Mouse (Mus musculus): ENCODE data around the gene Cmtm2b. TPM values are rescaled to one million over a fixed set of nuclear protein-coding genes. Genes with fewer than 3 reads are reported as not detected.

The Cmtm2b gene
- polyA plus RNA-seq, 1 experiment: not detected

DNA sequence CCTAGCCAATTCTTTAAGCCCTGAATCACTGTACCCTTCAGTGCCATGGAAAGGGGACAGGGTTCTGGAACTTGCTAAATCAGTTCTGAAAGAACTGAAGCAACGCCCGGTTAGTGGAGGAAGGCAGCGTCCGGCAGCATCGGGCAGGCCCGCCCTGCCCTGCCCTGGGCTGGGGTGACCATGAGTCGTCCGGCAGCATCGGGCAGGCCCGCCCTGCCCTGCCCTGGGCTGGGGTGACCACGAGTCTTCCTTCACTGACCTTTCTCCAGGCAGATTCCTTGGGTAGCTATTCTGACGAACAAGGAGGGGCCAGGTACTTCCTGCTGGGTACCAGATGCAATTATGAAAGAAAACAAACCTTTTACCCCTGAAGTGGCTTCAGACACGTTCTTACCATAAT, 28.0 kb downstream of the Cmtm2b start:
- H3ac ChIP-seq (ENCODE audit: control insufficient read depth, insufficient read length, low read depth): no peak overlapping the region
- peaks cover 41% of the 10 kb centered on the region for H3K36me3 ChIP-seq (ENCODE audit: control insufficient read depth, insufficient read depth)
- TF ChIP-seq FOSL1 (IDR thresholded peaks at IDR 0.05; ENCODE audit: insufficient read depth, low read length, poor library complexity, severe bottlenecking) (no peak), CEBPB (IDR thresholded peaks at IDR 0.05; ENCODE audit: low read depth) (no peak), MYOD1 (IDR thresholded peaks at IDR 0.05; ENCODE audit: control insufficient read depth, insufficient read length, low read depth) (no peak), MAX (IDR thresholded peaks at IDR 0.05) (no peak), MYOG (IDR thresholded peaks at IDR 0.05; ENCODE audit: control insufficient read depth, extremely low read depth, insufficient read length) (no peak), USF1 (IDR thresholded peaks at IDR 0.05; ENCODE audit: low read depth) (no peak), CTCF (IDR thresholded peaks at IDR 0.05; ENCODE audit: control insufficient read depth, insufficient read depth, insufficient read length) (no peak)
- H3K79me2 ChIP-seq (ENCODE audit: control insufficient read depth, insufficient read depth): no peaks in the 10 kb centered on the region
- H3K4me3 ChIP-seq (ENCODE audit: insufficient read depth, poor library complexity, severe bottlenecking): no peak overlapping the region
- no peaks in the 10 kb centered on the region for H3K79me3 ChIP-seq (ENCODE audit: low read depth)
- H3K27me3 ChIP-seq (ENCODE audit: control insufficient read depth, insufficient read depth, insufficient read length): no peaks in the 10 kb centered on the region

DNA sequence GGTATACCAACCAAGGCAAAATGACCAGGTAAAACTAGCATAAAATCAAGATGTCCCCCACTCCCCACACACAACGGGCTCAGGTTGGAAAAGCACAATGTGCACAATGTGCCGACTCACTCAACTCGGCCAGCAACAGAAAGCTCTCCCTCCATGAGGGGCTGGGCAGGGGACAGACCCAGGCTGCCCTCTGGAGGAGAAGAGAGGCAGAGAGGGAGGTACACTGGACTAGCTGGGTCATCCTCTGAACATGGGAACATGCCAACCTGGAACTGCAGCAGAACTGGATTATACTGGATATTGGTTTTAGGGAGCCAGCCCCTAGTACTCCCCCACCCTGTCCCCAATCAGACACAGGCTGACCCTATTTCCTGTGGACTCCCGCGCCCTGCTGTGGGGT, 31.2 kb downstream of the Cmtm2b start:
- Histone ChIP-seq H3ac (ENCODE audit: control insufficient read depth, insufficient read length, low read depth) (no peak overlapping the region), H3K79me3 (ENCODE audit: low read depth) (no peaks in the 10 kb centered on the region), H3K36me3 (ENCODE audit: control insufficient read depth, insufficient read depth) (peaks cover 13% of the 10 kb centered on the region), H3K79me2 (ENCODE audit: control insufficient read depth, insufficient read depth) (no peaks in the 10 kb centered on the region), H3K4me3 (ENCODE audit: insufficient read depth, poor library complexity, severe bottlenecking) (no peak overlapping the region), H3K27me3 (ENCODE audit: control insufficient read depth, insufficient read depth, insufficient read length) (no peaks in the 10 kb centered on the region)
- TF ChIP-seq FOSL1 (IDR thresholded peaks at IDR 0.05; ENCODE audit: insufficient read depth, low read length, poor library complexity, severe bottlenecking) (no peak), MYOD1 (IDR thresholded peaks at IDR 0.05; ENCODE audit: control insufficient read depth, insufficient read length, low read depth) (no peak), MYOG (IDR thresholded peaks at IDR 0.05; ENCODE audit: control insufficient read depth, extremely low read depth, insufficient read length) (no peak), MAX (IDR thresholded peaks at IDR 0.05) (no peak)

DNA sequence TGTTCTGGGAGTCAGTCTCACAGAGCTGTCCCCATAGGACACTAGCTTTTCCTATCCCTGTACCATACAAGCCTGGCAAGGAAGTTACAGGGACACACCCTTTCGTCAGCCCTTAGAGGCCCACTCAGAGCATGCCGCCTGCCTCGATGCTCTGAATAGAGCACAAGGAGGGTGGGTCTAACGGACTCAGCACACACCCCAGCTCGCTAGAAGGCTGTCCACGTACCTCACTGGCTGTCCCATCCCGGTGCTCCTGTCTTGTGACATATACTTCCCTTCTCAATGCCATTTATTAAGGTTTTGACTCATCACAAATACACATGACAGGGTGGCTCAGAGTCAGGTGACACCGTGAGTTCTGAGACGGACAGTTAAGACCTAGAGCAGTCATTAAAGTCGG, 32.5 kb downstream of the Cmtm2b start:
- Histone ChIP-seq H3ac (ENCODE audit: control insufficient read depth, insufficient read length, low read depth) (no peak overlapping the region), H3K79me3 (ENCODE audit: low read depth) (no peaks in the 10 kb centered on the region), H3K36me3 (ENCODE audit: control insufficient read depth, insufficient read depth) (peaks cover 6% of the 10 kb centered on the region), H3K4me3 (ENCODE audit: insufficient read depth, poor library complexity, severe bottlenecking) (no peak overlapping the region), H3K27me3 (ENCODE audit: control insufficient read depth, insufficient read depth, insufficient read length) (no peaks in the 10 kb centered on the region), H3K79me2 (ENCODE audit: control insufficient read depth, insufficient read depth) (no peaks in the 10 kb centered on the region)
- TF ChIP-seq USF1 (IDR thresholded peaks at IDR 0.05; ENCODE audit: low read depth) (no peak), MYOG (IDR thresholded peaks at IDR 0.05; ENCODE audit: control insufficient read depth, extremely low read depth, insufficient read length) (no peak), FOSL1 (IDR thresholded peaks at IDR 0.05; ENCODE audit: insufficient read depth, low read length, poor library complexity, severe bottlenecking) (no peak), CTCF (IDR thresholded peaks at IDR 0.05; ENCODE audit: control insufficient read depth, insufficient read depth, insufficient read length) (no peak), MAX (IDR thresholded peaks at IDR 0.05) (no peak), MYOD1 (IDR thresholded peaks at IDR 0.05; ENCODE audit: control insufficient read depth, insufficient read length, low read depth) (no peak), CEBPB (IDR thresholded peaks at IDR 0.05; ENCODE audit: low read depth) (no peak)

DNA sequence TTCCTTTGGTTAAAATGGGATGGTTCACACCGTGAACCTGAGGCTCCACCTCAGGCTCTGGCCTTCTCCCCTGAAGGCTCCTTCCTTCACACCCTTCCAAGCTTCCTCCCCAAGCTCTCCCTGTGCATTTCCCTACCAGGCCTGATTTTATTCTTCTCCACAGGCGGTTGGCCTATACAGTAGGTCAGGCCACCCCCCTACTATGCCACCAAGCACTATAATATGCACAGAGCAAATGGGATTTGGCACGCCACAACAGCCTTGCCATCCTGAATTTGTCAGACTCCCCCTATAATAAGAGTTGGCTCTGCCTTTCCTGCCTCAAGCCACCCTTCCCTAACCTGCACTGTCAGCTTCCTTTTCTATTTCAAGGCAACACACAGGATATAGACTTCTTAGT, 36.6 kb downstream of the Cmtm2b start:
- Histone ChIP-seq H3K36me3 (ENCODE audit: control insufficient read depth, insufficient read depth) (peaks cover 6% of the 10 kb centered on the region), H3K79me2 (ENCODE audit: control insufficient read depth, insufficient read depth) (no peaks in the 10 kb centered on the region), H3K4me3 (ENCODE audit: insufficient read depth, poor library complexity, severe bottlenecking) (no peak overlapping the region), H3K27me3 (ENCODE audit: control insufficient read depth, insufficient read depth, insufficient read length) (no peaks in the 10 kb centered on the region), H3K79me3 (ENCODE audit: low read depth) (no peaks in the 10 kb centered on the region), H3ac (ENCODE audit: control insufficient read depth, insufficient read length, low read depth) (no peak overlapping the region)
- TF ChIP-seq CTCF (IDR thresholded peaks at IDR 0.05; ENCODE audit: control insufficient read depth, insufficient read depth, insufficient read length) (no peak), MYOD1 (IDR thresholded peaks at IDR 0.05; ENCODE audit: control insufficient read depth, insufficient read length, low read depth) (no peak), MAX (IDR thresholded peaks at IDR 0.05) (no peak), FOSL1 (IDR thresholded peaks at IDR 0.05; ENCODE audit: insufficient read depth, low read length, poor library complexity, severe bottlenecking) (no peak), USF1 (IDR thresholded peaks at IDR 0.05; ENCODE audit: low read depth) (no peak), CEBPB (IDR thresholded peaks at IDR 0.05; ENCODE audit: low read depth) (no peak), MYOG (IDR thresholded peaks at IDR 0.05; ENCODE audit: control insufficient read depth, extremely low read depth, insufficient read length) (no peak)

DNA sequence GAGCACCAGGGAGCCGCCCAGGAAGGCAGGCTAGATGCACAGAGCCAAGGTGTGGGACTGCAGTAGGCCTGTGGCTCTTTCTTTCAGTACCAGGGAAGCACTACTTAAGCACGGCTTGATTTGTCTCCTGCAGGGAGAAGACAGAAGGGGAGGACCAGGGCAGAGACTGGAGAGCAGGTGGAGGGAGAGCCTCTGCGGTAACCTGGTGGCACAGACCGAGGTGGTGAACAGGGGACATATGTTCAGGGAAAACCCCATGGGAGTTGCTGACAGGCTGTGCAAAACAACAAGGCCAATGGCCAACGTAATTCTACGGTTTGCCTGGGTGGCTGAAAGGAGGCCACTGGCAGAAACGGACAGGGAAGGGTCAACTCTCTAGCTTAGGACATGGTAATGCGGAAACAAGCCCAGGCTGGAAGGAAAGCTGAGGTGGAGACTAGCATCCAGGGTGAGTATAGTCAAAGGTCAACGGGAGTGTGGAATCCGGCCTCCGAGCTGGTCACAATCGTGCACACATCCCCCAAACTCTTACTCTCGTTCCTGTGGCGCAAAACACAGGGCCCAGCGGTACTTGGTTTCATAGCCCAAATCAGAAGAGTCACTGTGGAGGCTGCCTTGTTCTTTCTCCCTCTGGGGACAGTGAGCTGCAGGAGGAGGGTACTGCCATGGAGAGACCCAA, 37.9 kb downstream of the Cmtm2b start:
- no peaks in the 10 kb centered on the region for H3K27me3 ChIP-seq (ENCODE audit: control insufficient read depth, insufficient read depth, insufficient read length)
- no peak overlapping the region for H3ac ChIP-seq (ENCODE audit: control insufficient read depth, insufficient read length, low read depth)
- H3K36me3 ChIP-seq (ENCODE audit: control insufficient read depth, insufficient read depth): peaks cover 3% of the 10 kb centered on the region
- no peak for TF ChIP-seq USF1 (IDR thresholded peaks at IDR 0.05; ENCODE audit: low read depth)
- no peak for TF ChIP-seq CEBPB (IDR thresholded peaks at IDR 0.05; ENCODE audit: low read depth)
- no peak for TF ChIP-seq MAX (IDR thresholded peaks at IDR 0.05)
- TF ChIP-seq MYOG (IDR thresholded peaks at IDR 0.05; ENCODE audit: control insufficient read depth, extremely low read depth, insufficient read length): no peak
- no peak for TF ChIP-seq MYOD1 (IDR thresholded peaks at IDR 0.05; ENCODE audit: control insufficient read depth, insufficient read length, low read depth)
- no peak for TF ChIP-seq CTCF (IDR thresholded peaks at IDR 0.05; ENCODE audit: control insufficient read depth, insufficient read depth, insufficient read length)
- TF ChIP-seq FOSL1 (IDR thresholded peaks at IDR 0.05; ENCODE audit: insufficient read depth, low read length, poor library complexity, severe bottlenecking): no peak
- no peaks in the 10 kb centered on the region for H3K79me3 ChIP-seq (ENCODE audit: low read depth)
- H3K4me3 ChIP-seq (ENCODE audit: insufficient read depth, poor library complexity, severe bottlenecking): no peak overlapping the region
- H3K79me2 ChIP-seq (ENCODE audit: control insufficient read depth, insufficient read depth): peaks cover 4% of the 10 kb centered on the region

DNA sequence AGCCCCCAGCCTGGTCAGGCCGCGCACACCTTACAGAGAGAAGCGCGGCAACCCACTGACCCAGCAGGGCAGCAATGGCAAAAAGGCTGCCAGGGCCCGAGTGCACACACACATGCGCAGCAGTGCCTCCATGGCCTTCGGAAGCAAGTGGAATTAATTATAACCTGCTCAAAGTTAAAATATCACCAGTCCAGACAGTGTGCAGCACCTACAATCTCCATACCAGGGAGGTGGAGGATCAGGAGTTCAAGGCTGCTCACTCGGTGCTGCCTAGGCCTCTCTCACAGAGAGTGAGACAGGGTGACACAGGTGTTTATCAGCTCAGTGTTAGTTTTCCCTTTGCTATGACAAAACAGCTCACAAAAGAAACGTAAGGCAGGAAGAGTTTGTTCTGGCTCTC, 43.7 kb downstream of the Cmtm2b start:
- H3K27me3 ChIP-seq (ENCODE audit: control insufficient read depth, insufficient read depth, insufficient read length): no peaks in the 10 kb centered on the region
- no peak overlapping the region for H3ac ChIP-seq (ENCODE audit: control insufficient read depth, insufficient read length, low read depth)
- peaks cover 41% of the 10 kb centered on the region for H3K79me2 ChIP-seq (ENCODE audit: control insufficient read depth, insufficient read depth)
- H3K4me3 ChIP-seq (ENCODE audit: insufficient read depth, poor library complexity, severe bottlenecking): no peak overlapping the region
- H3K79me3 ChIP-seq (ENCODE audit: low read depth): peaks cover 8% of the 10 kb centered on the region
- TF ChIP-seq MYOD1 (IDR thresholded peaks at IDR 0.05; ENCODE audit: control insufficient read depth, insufficient read length, low read depth) (no peak), MAX (IDR thresholded peaks at IDR 0.05) (no peak), FOSL1 (IDR thresholded peaks at IDR 0.05; ENCODE audit: insufficient read depth, low read length, poor library complexity, severe bottlenecking) (no peak), CTCF (IDR thresholded peaks at IDR 0.05; ENCODE audit: control insufficient read depth, insufficient read depth, insufficient read length) (no peak), USF1 (IDR thresholded peaks at IDR 0.05; ENCODE audit: low read depth) (no peak), MYOG (IDR thresholded peaks at IDR 0.05; ENCODE audit: control insufficient read depth, extremely low read depth, insufficient read length) (no peak), CEBPB (IDR thresholded peaks at IDR 0.05; ENCODE audit: low read depth) (no peak)
- H3K36me3 ChIP-seq (ENCODE audit: control insufficient read depth, insufficient read depth): no peaks in the 10 kb centered on the region
